Mouse (Mus musculus): ENCODE results near the gene Gm49336.

DNA sequence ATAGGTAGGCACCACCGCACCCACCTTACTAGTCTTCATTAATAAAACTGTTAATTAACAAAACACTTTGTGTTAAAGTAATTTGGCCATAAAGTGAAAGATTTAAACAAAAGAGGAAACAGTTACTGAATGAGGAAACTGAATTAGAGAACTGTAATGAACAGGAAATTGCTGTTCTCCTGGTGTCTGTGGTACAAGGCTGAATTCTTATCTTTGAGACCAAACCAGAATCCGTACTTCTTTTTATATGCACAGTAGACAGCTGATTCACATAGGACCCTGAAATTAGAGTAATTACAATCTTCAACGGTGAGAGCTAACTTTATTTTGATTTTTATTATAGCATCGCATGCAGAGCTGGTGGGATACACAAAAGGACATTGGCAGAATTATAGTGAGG, 39.1 kb upstream of the Gm49336 start:
- TF ChIP-seq POLR2A (IDR thresholded peaks at IDR 0.05; ENCODE audit: insufficient read depth, low read length) (no peak), CTCF (IDR thresholded peaks at IDR 0.05; ENCODE audit: low read depth, low read length) (no peak)

Data from ES-Bruce4 (cell line).